Mouse (Mus musculus): ENCODE data around the gene Fcgr2b.

Fcgr2b gene

DNA sequence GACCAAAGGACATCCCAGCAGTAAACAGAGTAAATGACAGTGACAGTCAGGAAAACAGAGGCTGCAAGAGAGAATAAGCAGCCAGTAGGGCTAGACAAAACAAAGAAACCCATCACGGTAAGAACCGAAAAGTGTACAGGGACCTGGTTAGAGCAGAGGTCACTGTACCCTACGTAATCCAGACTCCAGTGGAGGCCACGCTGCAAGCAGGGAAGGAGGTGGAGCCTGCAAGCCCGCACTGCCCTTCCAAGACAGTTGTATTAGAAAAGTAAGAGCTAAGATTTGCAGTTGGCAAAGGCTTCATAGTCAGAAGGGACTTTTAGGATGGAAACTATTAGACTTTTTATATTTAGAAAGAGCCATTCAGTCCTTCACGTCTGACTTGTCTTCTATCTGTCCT is 49.4 kb downstream of the Fcgr2b start:
- no peak for DNase-seq (ENCODE audit: low spot score in 2 of 2)

DNA sequence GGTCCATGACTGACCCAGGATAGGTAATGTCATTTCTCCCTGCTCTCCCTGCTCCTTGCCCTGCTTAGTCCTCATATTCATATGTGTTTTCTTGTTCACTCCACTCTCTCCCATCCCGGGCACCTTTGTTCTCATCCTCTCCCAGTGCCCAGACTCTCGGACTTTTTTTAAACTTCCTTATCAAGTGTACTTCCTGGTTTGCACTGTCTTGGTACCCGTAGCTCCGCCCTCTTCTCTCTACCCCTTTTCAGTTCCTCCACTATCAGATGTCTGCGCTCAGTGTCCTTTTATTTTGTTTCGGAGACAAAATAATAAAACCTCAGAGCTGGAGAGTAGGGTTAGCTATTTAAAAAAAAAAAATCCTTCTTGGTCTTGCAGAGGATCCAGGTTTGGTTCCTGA is 51.9 kb downstream of the Fcgr2b start:
- DNase-seq (ENCODE audit: low spot score in 2 of 2): no peak

DNA sequence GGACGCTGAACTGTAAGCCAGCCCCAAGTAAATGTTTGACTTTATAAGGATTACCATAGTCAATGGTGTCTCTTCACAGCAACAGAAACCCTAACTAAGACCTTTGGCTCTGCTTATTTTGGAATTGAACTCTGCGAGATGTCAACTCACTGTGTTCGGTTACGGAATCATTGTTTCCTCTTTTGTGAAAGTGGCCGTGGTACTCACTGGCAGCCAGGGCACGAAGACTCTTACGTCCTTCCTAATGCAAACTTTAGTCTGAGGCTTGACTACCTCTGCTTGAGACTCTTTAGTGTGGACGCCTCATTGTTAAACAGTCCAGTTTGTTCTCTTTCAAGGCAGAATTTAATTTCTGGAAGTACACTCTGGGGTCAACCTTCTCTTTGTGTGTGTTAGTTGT is 57.0 kb downstream of the Fcgr2b start:
- DNase-seq (ENCODE audit: low spot score in 2 of 2): no peak

DNA sequence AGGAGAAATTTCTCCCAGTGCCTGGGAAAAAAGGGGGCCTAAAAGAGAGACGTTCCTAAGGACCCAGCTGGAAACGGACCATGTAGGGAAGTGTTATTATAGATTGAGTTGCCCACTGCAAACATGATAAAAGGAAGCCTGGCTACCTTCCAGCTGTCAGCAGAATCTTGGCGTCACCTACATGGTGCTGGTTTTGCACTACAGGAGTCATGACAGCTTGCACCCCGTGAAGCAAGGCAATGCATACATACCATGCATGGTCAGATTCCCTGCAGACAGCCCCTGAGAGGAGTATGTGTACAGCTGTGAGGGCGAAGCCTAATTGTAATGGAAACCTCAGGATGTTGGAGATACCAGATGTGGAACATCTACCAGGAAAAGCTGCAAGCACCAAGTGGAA is 60.7 kb downstream of the Fcgr2b start:
- DNase-seq (ENCODE audit: low spot score in 2 of 2): no peak

DNA sequence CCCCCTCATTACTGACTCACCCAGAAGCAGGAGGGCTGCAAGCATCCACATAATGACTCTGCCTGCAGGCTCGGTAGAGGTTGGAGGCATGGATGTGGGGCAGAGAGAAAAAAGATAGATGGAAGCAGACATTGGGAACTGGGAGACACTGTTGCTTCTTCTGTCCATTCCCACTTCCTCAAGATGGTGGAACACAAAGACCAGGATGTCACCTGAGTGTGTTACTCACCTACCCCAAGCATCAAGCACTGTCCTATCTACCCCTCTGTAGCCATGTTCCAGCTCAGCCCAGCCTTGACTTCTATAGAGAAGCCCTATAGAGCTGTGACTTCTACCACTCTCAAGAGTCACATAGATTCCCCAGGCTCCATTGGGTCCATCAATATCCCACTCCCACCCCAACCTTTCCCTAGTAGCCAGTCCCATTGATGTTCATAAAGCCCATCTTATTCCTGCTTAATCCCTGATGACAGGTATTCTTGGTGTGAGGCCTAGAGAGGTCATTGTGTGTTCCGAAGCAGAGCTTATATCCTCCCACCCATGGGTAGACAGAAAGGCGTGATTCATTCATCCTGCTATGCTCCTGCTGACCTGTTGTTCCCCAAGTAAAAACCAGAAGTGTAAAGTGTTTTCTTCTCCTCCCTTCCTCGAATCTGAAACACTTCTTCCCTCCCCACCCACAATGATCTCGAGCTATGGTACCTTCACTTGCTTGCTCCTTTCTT is 63.3 kb downstream of the Fcgr2b start, which contains the start of gene Fcrlb:
Gene Fcrlb (minus strand): TSS at position 51 of the 725 bp plus-strand sequence.
- DNase-seq (ENCODE audit: low spot score in 2 of 2): no peak

DNA sequence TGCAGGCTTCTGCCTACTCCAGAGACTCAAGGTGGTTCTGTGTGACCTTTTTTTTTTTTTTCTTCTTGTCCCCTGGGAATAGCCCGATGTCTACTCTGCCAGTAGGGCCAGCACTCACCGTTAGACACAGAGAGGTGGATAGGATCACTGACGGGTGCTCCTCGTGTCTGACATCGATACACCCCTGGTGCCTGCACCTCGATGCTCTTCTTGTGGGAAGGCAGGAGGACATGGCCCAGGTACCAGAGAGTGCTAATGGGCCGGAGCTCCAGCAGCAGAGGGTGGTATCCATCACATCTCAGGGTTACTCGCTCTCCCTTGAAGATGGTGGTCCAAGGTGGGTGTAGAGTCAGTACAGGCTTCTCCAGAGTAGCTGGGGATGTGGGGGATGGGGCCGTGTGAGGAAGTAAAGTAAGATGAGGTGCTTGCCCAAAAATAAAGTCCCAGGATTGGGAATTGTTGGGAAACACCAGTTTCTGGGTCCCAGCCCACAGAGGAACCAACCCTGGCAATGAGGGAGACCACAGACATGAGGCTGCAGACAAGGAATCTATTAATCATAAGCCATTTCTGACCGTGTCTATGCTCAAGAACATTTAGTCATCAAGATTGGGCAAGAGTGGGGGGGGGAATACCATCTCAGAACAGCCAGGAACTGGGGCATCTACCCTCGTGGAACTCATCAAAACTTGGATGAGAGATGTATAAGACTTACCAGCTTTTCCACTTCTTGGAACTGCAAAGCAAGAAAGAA is 64.3 kb downstream of the Fcgr2b start:
- no peak for DNase-seq (ENCODE audit: low spot score in 2 of 2)
